22 mouse cellular contexts compared by ENCODE assay signal in genomic region chr1:193102996-193103395, GRCm38 (mm10). TPM values are rescaled to one million over a fixed set of nuclear protein-coding genes. Genes with fewer than 3 reads are reported as not detected.
DNase-seq lines count a peak whose midpoint lies in the region; ATAC-seq and TF ChIP-seq lines count a peak whose summit lies in the region.
"Had no signal": no experiment of that assay in that cellular context is flagged by ENCODE, and none has a peak within 500 bp of the region (broad histone marks: within the 10 kb centered on the region; RNA-seq: fewer than 3 reads in every experiment).

No protein-coding gene starts in this region.

- TF ChIP-seq CTCF in left cerebral cortex, adult 2 months (IDR thresholded peaks at IDR 0.05), result no peak

- DNase-seq in frontal cortex, postnatal 36 days (ENCODE audit: low spot score in 2 of 2), result no peak
- DNase-seq in left cerebral cortex, adult 2 months (ENCODE audit: extremely low spot score in 1 of 2, low spot score in 2 of 2), result peak in 1 of 2 experiments; percentile 27
- DNase-seq in left cerebral cortex, postnatal 36 days (ENCODE audit: low spot score in 2 of 2), result no peak
- DNase-seq in kidney, postnatal 25 days, result no peak
- DNase-seq: adrenal gland, adult 8-10 months; adrenal gland, postnatal 14 days; B cell, adult 2 months; cerebellum, adult 11 months; cerebellum, adult 9-11 months; cerebellum, postnatal 14 days; embryo, embryonic 11 days had no signal

- H3K4me3 ChIP-seq in left cerebral cortex, adult 2 months, result no peak overlapping the region
- H3K4me3 ChIP-seq: embryonic facial prominence, embryonic 13.5 days; embryonic facial prominence, embryonic 15.5 days; erythroblast, embryonic 14.5 days; forebrain, embryonic 10.5 days; forebrain, embryonic 12.5 days had no signal

- H3K27ac ChIP-seq in left cerebral cortex, adult 2 months, result peak overlapping the region; percentile 65
- H3K27ac ChIP-seq: embryonic facial prominence, embryonic 15.5 days; forebrain, embryonic 10.5 days; forebrain, embryonic 12.5 days had no signal

- ATAC-seq in frontal cortex, adult (ENCODE audit: low TSS enrichment), result peak; percentile 16
- ATAC-seq: activated CD4-positive, CD25-positive, alpha-beta regulatory T cell, adult 4 months; CD4-positive, CD25-positive, alpha-beta regulatory T cell, adult 4 months; forebrain, embryonic 14.5 days; forebrain, embryonic 16.5 days; Patski had no signal

- intact Hi-C loops in left cerebral cortex, adult 2 months (cut with DNase I), result loop anchor here (5.0 kb wide), 1 partner anchor 101 kb away; no protein-coding TSS in a partner anchor
- intact Hi-C loops in left cerebral cortex, postnatal 36 days (cut with DNase I), result no loop called here

RNA-seq across cellular contexts. Expression of gene Diexf, which starts 27.1 kb away (rescaled TPM):
- total RNA-seq in left cerebral cortex, adult 2 months (2021), result 10 to 100 TPM; 20.9 to 25.5 TPM
- 10 to 100 TPM; 14.3 to 20.4 TPM for total RNA-seq in left cerebral cortex, postnatal 36 days (2021)

RNA-seq across cellular contexts. Expression of gene Irf6, which starts 49.9 kb away (rescaled TPM):
- total RNA-seq in left cerebral cortex, adult 2 months (2021), result 1 to 10 TPM in 1 of 2 experiments, under 1 TPM in 1; 0.68 to 1.1 TPM
- total RNA-seq in left cerebral cortex, postnatal 36 days (2021), result 1 to 10 TPM in 1 of 2 experiments, under 1 TPM in 1; 0.99 to 1.7 TPM
